Mouse (Mus musculus) liver, embryonic 14.5 days (tissue): ENCODE measurements around the gene Gcgr. TPM values are rescaled to one million over a fixed set of nuclear protein-coding genes. Genes with fewer than 3 reads are reported as not detected.
"Not testable (repeated sequence)": the region's sequence is repeated elsewhere in the genome, so short reads cannot be mapped to it uniquely, and the experiment has no call there.

Experiments used
- ATAC-seq: fragments of 200-750 bp; cut with Nextera tagmentation; 2 replicates; pipeline ENCODE4 v1.8.0; 2017; ENCODE audit warnings: moderate number of reproducible peaks, mild to moderate bottlenecking, moderate library complexity; ENCODE audit not compliant: insufficient read depth
- DNase-seq, 3 experiments: peaks; one replicate each; pipeline ENCODE4 v3.0.0-alpha.2; 2012 to 2013; ENCODE audit warnings: low read depth in 3 of 3, low spot score in 3 of 3
- H3K27ac ChIP-seq: fragments of 300-500 bp; sonication (generic); 2 replicates; pipeline ENCODE4 v1.5.1; 2014; ENCODE audit warnings: moderate library complexity, mild to moderate bottlenecking, control low read depth, inconsistent platforms
- H3K27me3 ChIP-seq: fragments of 300-500 bp; sonication (generic); 2 replicates; pipeline ENCODE4 v1.6.1; 2014; ENCODE audit warnings: mild to moderate bottlenecking, low read length, moderate library complexity; ENCODE audit not compliant: control insufficient read depth, insufficient read depth
- H3K36me3 ChIP-seq: fragments of 300-500 bp; sonication (generic); replicated peaks from 2 replicates; pipeline ENCODE4 v1.6.1; 2014; ENCODE audit warnings: low read depth; ENCODE audit not compliant: control insufficient read depth, insufficient read depth
- H3K4me1 ChIP-seq, 2 experiments: fragments of 200-500 bp in 1 of 2; fragments of 300-500 bp in 1 of 2; sonication (generic) in 1 of 2; replicated peaks; 2 replicates each; pipeline ENCODE4 v1.6.1; 2012 to 2014; ENCODE audit warnings: antibody characterized with exemption in 1 of 2, inconsistent platforms in 1 of 2, low read length in 1 of 2; ENCODE audit not compliant: control insufficient read depth in 2 of 2, insufficient read depth in 2 of 2
- H3K4me2 ChIP-seq: fragments of 300-500 bp; sonication (generic); 2 replicates; pipeline ENCODE4 v1.6.1; 2014; ENCODE audit warnings: low read depth, mild to moderate bottlenecking, control low read depth, moderate library complexity
- H3K4me3 ChIP-seq, 2 experiments: fragments of 200-500 bp in 1 of 2; fragments of 300-500 bp in 1 of 2; sonication (generic) in 1 of 2; 2 replicates each; pipeline ENCODE4 v1.5.1; 2012 to 2014; ENCODE audit warnings: low read depth in 2 of 2, low read length in 2 of 2, mild to moderate bottlenecking in 2 of 2, control low read depth in 1 of 2, inconsistent platforms in 1 of 2, moderate library complexity in 1 of 2; ENCODE audit not compliant: insufficient read depth in 1 of 2
- H3K9ac ChIP-seq: fragments of 300-500 bp; sonication (generic); replicated peaks from 2 replicates; pipeline ENCODE4 v1.6.1; 2014; ENCODE audit warnings: mild to moderate bottlenecking, control low read depth, moderate library complexity
- H3K9me3 ChIP-seq: fragments of 300-500 bp; sonication (generic); 2 replicates; pipeline ENCODE4 v1.6.1; 2016; ENCODE audit warnings: low read length, mixed read lengths; ENCODE audit not compliant: control insufficient read depth
- CTCF ChIP-seq: IDR thresholded peaks from 2 replicates; pipeline ENCODE4 v1.5.1; 2016; ENCODE audit warnings: antibody characterized with exemption, low read depth, control low read depth
- EP300 ChIP-seq: IDR thresholded peaks from 2 replicates; pipeline ENCODE4 v1.6.1; 2016; ENCODE audit warnings: antibody characterized with exemption, low read depth
- WGBS: fragments of 180-500 bp; shearing (Covaris S2); extraction: QIAGEN DNeasy Blood & Tissue Kit; methylation state at CpG from one replicate; pipeline ENCODE4 v1.1.7; 2014; ENCODE audit not compliant: insufficient replicate concordance; 5-methylcytosine and 5-hydroxymethylcytosine counted together
- polyA plus RNA-seq, 2 experiments: library from polyadenylated mRNA; depleted of rRNA in 1 of 2; stranded (reverse) in 1 of 2; unstranded in 1 of 2; fragments of >200 nt; fragmentation: Nextera tagmentation in 1 of 2; extraction: Ambion mirVana in 1 of 2; gene quantifications; 2 replicates each; pipeline versions ENCODE4 v1.2.1 to v1.2.3; 2012 to 2014

The Gcgr gene
- polyA plus RNA-seq, 2 experiments = 11.6 to 19.8 TPM

- H3K9me3 ChIP-seq = no peaks in the 10 kb centered on the region
- peak within 1 kb of the TSS; percentile 70 for H3K27ac ChIP-seq
- 2% methylated on average over 71 of the region's 75 CpGs for WGBS
- peak within 1 kb of the TSS; percentile 86 for H3K9ac ChIP-seq
- TF ChIP-seq CTCF (peak; percentile 48), EP300 (no peak)
- peak within 1 kb of the TSS; percentile 98 for H3K4me2 ChIP-seq
- H3K36me3 ChIP-seq = peaks cover 35% of the 10 kb centered on the region
- peak; percentile 57 to 66 (median 64) for DNase-seq
- H3K4me1 ChIP-seq = peaks cover 13 to 17% of the 10 kb centered on the region in 2 experiments
- H3K4me3 ChIP-seq = peak within 1 kb of the TSS; percentile 86 to 89
- no peaks in the 10 kb centered on the region for H3K27me3 ChIP-seq
- peak; percentile 72 for ATAC-seq
These were observed 51.2 kb downstream of the Gcgr start, which contains the start of gene Arhgdia for GRCm38 (mm10) chr11:120581490-120582267. TSS of gene Arhgdia (minus strand) at chr11:120581624.

- WGBS = 62% methylated on average over 8 of the region's 8 CpGs
- Histone ChIP-seq H3K4me2 (peak overlapping the region; percentile 98), H3K4me3 (peak overlapping the region; percentile 86 to 89; a peak in 3 of 4 replicates), H3K9ac (peak overlapping the region; percentile 86), H3K4me1 (peaks cover 13 to 17% of the 10 kb centered on the region in 2 experiments), H3K9me3 (no peaks in the 10 kb centered on the region), H3K27ac (peak overlapping the region; percentile 70), H3K27me3 (no peaks in the 10 kb centered on the region), H3K36me3 (peaks cover 43% of the 10 kb centered on the region)
- no peak for TF ChIP-seq EP300
- TF ChIP-seq CTCF = peak; percentile 71
- DNase-seq = no peak
- no peak for ATAC-seq
These were observed 51.9 kb downstream of the Gcgr start for GRCm38 (mm10) chr11:120582268-120582981.

- H3K27me3 ChIP-seq, DNase-seq, ATAC-seq, H3K9ac ChIP-seq, H3K27ac ChIP-seq, H3K9me3 ChIP-seq, H3K4me2 ChIP-seq, H3K4me3 ChIP-seq: not testable (repeated sequence)
- WGBS = 79% methylated on average over 2 of the region's 2 CpGs
- peaks cover 13 to 17% of the 10 kb centered on the region in 2 experiments for H3K4me1 ChIP-seq
- peaks cover 47% of the 10 kb centered on the region for H3K36me3 ChIP-seq
These were observed 52.4 kb downstream of the Gcgr start for GRCm38 (mm10) chr11:120582982-120583293.

GRCm38 (mm10) chr11:120583937-120584336 is 53.4 kb downstream of the Gcgr start:
- Histone ChIP-seq H3K27ac (no peak overlapping the region), H3K4me2 (no peak overlapping the region), H3K36me3 (peaks cover 47% of the 10 kb centered on the region), H3K9ac (no peak overlapping the region), H3K9me3 (no peaks in the 10 kb centered on the region), H3K27me3 (no peaks in the 10 kb centered on the region), H3K4me3 (no peak overlapping the region), H3K4me1 (peaks cover 17 to 18% of the 10 kb centered on the region in 2 experiments)
- 83% methylated on average over 1 of the region's 1 CpGs for WGBS
- DNase-seq (no peak), ATAC-seq (no peak)
- TF ChIP-seq EP300 (no peak), CTCF (no peak)

- Histone ChIP-seq H3K4me1 (peaks cover 0 to 7% of the 10 kb centered on the region in 2 experiments; a peak in 2 of 4 replicates), H3K27me3 (no peaks in the 10 kb centered on the region), H3K9ac (no peak overlapping the region), H3K9me3 (no peaks in the 10 kb centered on the region), H3K27ac (no peak overlapping the region), H3K4me3 (no peak overlapping the region), H3K4me2 (no peak overlapping the region), H3K36me3 (peaks cover 84% of the 10 kb centered on the region)
- WGBS = 23% methylated on average over 6 of the region's 6 CpGs
- TF ChIP-seq EP300 = no peak
- no peak for TF ChIP-seq CTCF
- no peak for DNase-seq
- peak; percentile 42; the same call in 1 of the 2 replicates for ATAC-seq
These were observed 58.0 kb downstream of the Gcgr start for GRCm38 (mm10) chr11:120588531-120588930.

Other genes with a start within 250 kb of the Gcgr start
Only the 30 nearest of the 31 such genes appear.
- 256 and 265 TPM in 2 replicates for gene Actg1, start 182.2 kb upstream of the Gcgr start, polyA plus RNA-seq (2012; rRNA removed)
- 451 and 544 TPM in 2 replicates for gene Actg1, start 182.2 kb upstream of the Gcgr start, polyA plus RNA-seq (2014; fragmentation: Nextera tagmentation; extraction: Ambion mirVana)
- not detected in 2 replicates for gene Fscn2, start 169.2 kb upstream of the Gcgr start, polyA plus RNA-seq (2012; rRNA removed)
- not detected in 2 replicates for gene Fscn2, start 169.2 kb upstream of the Gcgr start, polyA plus RNA-seq (2014; fragmentation: Nextera tagmentation; extraction: Ambion mirVana)
- gene Faap100, start 151.9 kb upstream of the Gcgr start, polyA plus RNA-seq (2012; rRNA removed) = 5.3 and 6.3 TPM in 2 replicates
- gene Faap100, start 151.9 kb upstream of the Gcgr start, polyA plus RNA-seq (2014; fragmentation: Nextera tagmentation; extraction: Ambion mirVana) = 4.5 and 5.4 TPM in 2 replicates
- gene Nploc4, start 93.0 kb upstream of the Gcgr start, polyA plus RNA-seq (2012; rRNA removed) = 17.9 and 21.1 TPM in 2 replicates
- gene Nploc4, start 93.0 kb upstream of the Gcgr start, polyA plus RNA-seq (2014; fragmentation: Nextera tagmentation; extraction: Ambion mirVana) = 21.2 and 22.2 TPM in 2 replicates
- not detected in 2 replicates for gene Tspan10, start 88.1 kb upstream of the Gcgr start, polyA plus RNA-seq (2012; rRNA removed)
- not detected in 2 replicates for gene Tspan10, start 88.1 kb upstream of the Gcgr start, polyA plus RNA-seq (2014; fragmentation: Nextera tagmentation; extraction: Ambion mirVana)
- 0.19 and 0.25 TPM in 2 replicates for gene Pde6g, start 77.2 kb upstream of the Gcgr start, polyA plus RNA-seq (2012; rRNA removed)
- gene Pde6g, start 77.2 kb upstream of the Gcgr start, polyA plus RNA-seq (2014; fragmentation: Nextera tagmentation; extraction: Ambion mirVana) = 0.15 and 0.23 TPM in 2 replicates
- gene Oxld1, start 72.6 kb upstream of the Gcgr start, polyA plus RNA-seq (2012; rRNA removed) = 5.3 and 5.8 TPM in 2 replicates
- 8.0 and 8.4 TPM in 2 replicates for gene Oxld1, start 72.6 kb upstream of the Gcgr start, polyA plus RNA-seq (2014; fragmentation: Nextera tagmentation; extraction: Ambion mirVana)
- 13.7 and 15.9 TPM in 2 replicates for gene Ccdc137, start 72.6 kb upstream of the Gcgr start, polyA plus RNA-seq (2012; rRNA removed)
- gene Ccdc137, start 72.6 kb upstream of the Gcgr start, polyA plus RNA-seq (2014; fragmentation: Nextera tagmentation; extraction: Ambion mirVana) = 11.0 and 11.1 TPM in 2 replicates
- 9.9 and 11.2 TPM in 2 replicates for gene Arl16, start 63.1 kb upstream of the Gcgr start, polyA plus RNA-seq (2012; rRNA removed)
- 11.3 and 13.0 TPM in 2 replicates for gene Arl16, start 63.1 kb upstream of the Gcgr start, polyA plus RNA-seq (2014; fragmentation: Nextera tagmentation; extraction: Ambion mirVana)
- 64.2 and 78.4 TPM in 2 replicates for gene Mrpl12, start 46.1 kb upstream of the Gcgr start, polyA plus RNA-seq (2012; rRNA removed)
- gene Mrpl12, start 46.1 kb upstream of the Gcgr start, polyA plus RNA-seq (2014; fragmentation: Nextera tagmentation; extraction: Ambion mirVana) = 127 and 130 TPM in 2 replicates
- 31.5 and 37.4 TPM in 2 replicates for gene Slc25a10, start 38.9 kb upstream of the Gcgr start, polyA plus RNA-seq (2012; rRNA removed)
- gene Slc25a10, start 38.9 kb upstream of the Gcgr start, polyA plus RNA-seq (2014; fragmentation: Nextera tagmentation; extraction: Ambion mirVana) = 35.1 and 38.2 TPM in 2 replicates
- 30.0 and 36.2 TPM in 2 replicates for gene Mcrip1, start 19.0 kb downstream of the Gcgr start, polyA plus RNA-seq (2012; rRNA removed)
- gene Mcrip1, start 19.0 kb downstream of the Gcgr start, polyA plus RNA-seq (2014; fragmentation: Nextera tagmentation; extraction: Ambion mirVana) = 41.3 and 43.6 TPM in 2 replicates
- not detected in 2 replicates for gene Ppp1r27, start 20.4 kb downstream of the Gcgr start, polyA plus RNA-seq (2012; rRNA removed)
- gene Ppp1r27, start 20.4 kb downstream of the Gcgr start, polyA plus RNA-seq (2014; fragmentation: Nextera tagmentation; extraction: Ambion mirVana) = not detected in 2 replicates
- gene P4hb, start 42.6 kb downstream of the Gcgr start, polyA plus RNA-seq (2012; rRNA removed) = 144 and 214 TPM in 2 replicates
- gene P4hb, start 42.6 kb downstream of the Gcgr start, polyA plus RNA-seq (2014; fragmentation: Nextera tagmentation; extraction: Ambion mirVana) = 497 and 525 TPM in 2 replicates
- gene Arhgdia, start 50.9 kb downstream of the Gcgr start, polyA plus RNA-seq (2012; rRNA removed) = 172 and 176 TPM in 2 replicates
- gene Arhgdia, start 50.9 kb downstream of the Gcgr start, polyA plus RNA-seq (2014; fragmentation: Nextera tagmentation; extraction: Ambion mirVana) = 191 and 204 TPM in 2 replicates
- 46.3 and 110 TPM in 2 replicates for gene Alyref, start 67.7 kb downstream of the Gcgr start, polyA plus RNA-seq (2012; rRNA removed)
- gene Alyref, start 67.7 kb downstream of the Gcgr start, polyA plus RNA-seq (2014; fragmentation: Nextera tagmentation; extraction: Ambion mirVana) = 347 and 349 TPM in 2 replicates
- 44.7 and 60.4 TPM in 2 replicates for gene Anapc11, start 67.7 kb downstream of the Gcgr start, polyA plus RNA-seq (2012; rRNA removed)
- gene Anapc11, start 67.7 kb downstream of the Gcgr start, polyA plus RNA-seq (2014; fragmentation: Nextera tagmentation; extraction: Ambion mirVana) = 93.5 and 98.7 TPM in 2 replicates
- gene Npb, start 77.8 kb downstream of the Gcgr start, polyA plus RNA-seq (2012; rRNA removed) = 5.5 and 12.3 TPM in 2 replicates
- 11.9 and 14.2 TPM in 2 replicates for gene Npb, start 77.8 kb downstream of the Gcgr start, polyA plus RNA-seq (2014; fragmentation: Nextera tagmentation; extraction: Ambion mirVana)
- 127 and 135 TPM in 2 replicates for gene Pcyt2, start 87.2 kb downstream of the Gcgr start, polyA plus RNA-seq (2012; rRNA removed)
- gene Pcyt2, start 87.2 kb downstream of the Gcgr start, polyA plus RNA-seq (2014; fragmentation: Nextera tagmentation; extraction: Ambion mirVana) = 86.2 and 99.6 TPM in 2 replicates
- 27.6 and 30.8 TPM in 2 replicates for gene Sirt7, start 94.5 kb downstream of the Gcgr start, polyA plus RNA-seq (2012; rRNA removed)
- gene Sirt7, start 94.5 kb downstream of the Gcgr start, polyA plus RNA-seq (2014; fragmentation: Nextera tagmentation; extraction: Ambion mirVana) = 22.0 and 26.3 TPM in 2 replicates
- gene Mafg, start 102.9 kb downstream of the Gcgr start, polyA plus RNA-seq (2012; rRNA removed) = 29.5 and 30.9 TPM in 2 replicates
- 20.9 and 25.9 TPM in 2 replicates for gene Mafg, start 102.9 kb downstream of the Gcgr start, polyA plus RNA-seq (2014; fragmentation: Nextera tagmentation; extraction: Ambion mirVana)
- gene Pycr1, start 113.1 kb downstream of the Gcgr start, polyA plus RNA-seq (2012; rRNA removed) = 4.0 and 4.3 TPM in 2 replicates
- gene Pycr1, start 113.1 kb downstream of the Gcgr start, polyA plus RNA-seq (2014; fragmentation: Nextera tagmentation; extraction: Ambion mirVana) = 4.8 and 5.1 TPM in 2 replicates
- 0.07 and 0.13 TPM in 2 replicates for gene Myadml2, start 117.5 kb downstream of the Gcgr start, polyA plus RNA-seq (2012; rRNA removed)
- 0.67 and 1.0 TPM in 2 replicates for gene Myadml2, start 117.5 kb downstream of the Gcgr start, polyA plus RNA-seq (2014; fragmentation: Nextera tagmentation; extraction: Ambion mirVana)
- 0.18 and 0.30 TPM in 2 replicates for gene Notum, start 130.5 kb downstream of the Gcgr start, polyA plus RNA-seq (2012; rRNA removed)
- gene Notum, start 130.5 kb downstream of the Gcgr start, polyA plus RNA-seq (2014; fragmentation: Nextera tagmentation; extraction: Ambion mirVana) = 0.18 TPM in 1 of 2 replicates, not detected in the other
- 16.9 and 20.4 TPM in 2 replicates for gene Aspscr1, start 142.3 kb downstream of the Gcgr start, polyA plus RNA-seq (2012; rRNA removed)
- 34.6 and 37.5 TPM in 2 replicates for gene Aspscr1, start 142.3 kb downstream of the Gcgr start, polyA plus RNA-seq (2014; fragmentation: Nextera tagmentation; extraction: Ambion mirVana)
- 64.2 and 78.3 TPM in 2 replicates for gene Cenpx, start 183.0 kb downstream of the Gcgr start, polyA plus RNA-seq (2012; rRNA removed)
- 119 and 128 TPM in 2 replicates for gene Cenpx, start 183.0 kb downstream of the Gcgr start, polyA plus RNA-seq (2014; fragmentation: Nextera tagmentation; extraction: Ambion mirVana)
- 6.6 and 9.3 TPM in 2 replicates for gene Lrrc45, start 183.2 kb downstream of the Gcgr start, polyA plus RNA-seq (2012; rRNA removed)
- 6.2 and 8.3 TPM in 2 replicates for gene Lrrc45, start 183.2 kb downstream of the Gcgr start, polyA plus RNA-seq (2014; fragmentation: Nextera tagmentation; extraction: Ambion mirVana)
- 1.3 and 1.7 TPM in 2 replicates for gene Rac3, start 190.8 kb downstream of the Gcgr start, polyA plus RNA-seq (2012; rRNA removed)
- 0.13 TPM in 1 of 2 replicates, not detected in the other for gene Rac3, start 190.8 kb downstream of the Gcgr start, polyA plus RNA-seq (2014; fragmentation: Nextera tagmentation; extraction: Ambion mirVana)
- 10.4 and 11.3 TPM in 2 replicates for gene Dcxr, start 196.6 kb downstream of the Gcgr start, polyA plus RNA-seq (2012; rRNA removed)
- 15.1 and 17.0 TPM in 2 replicates for gene Dcxr, start 196.6 kb downstream of the Gcgr start, polyA plus RNA-seq (2014; fragmentation: Nextera tagmentation; extraction: Ambion mirVana)
- gene Cbr2, start 201.4 kb downstream of the Gcgr start, polyA plus RNA-seq (2012; rRNA removed) = 0.20 TPM in 1 of 2 replicates, not detected in the other
- gene Cbr2, start 201.4 kb downstream of the Gcgr start, polyA plus RNA-seq (2014; fragmentation: Nextera tagmentation; extraction: Ambion mirVana) = not detected in 2 replicates